ENCODE assay signal across 11 mouse cellular contexts in the genomic region with DNA sequence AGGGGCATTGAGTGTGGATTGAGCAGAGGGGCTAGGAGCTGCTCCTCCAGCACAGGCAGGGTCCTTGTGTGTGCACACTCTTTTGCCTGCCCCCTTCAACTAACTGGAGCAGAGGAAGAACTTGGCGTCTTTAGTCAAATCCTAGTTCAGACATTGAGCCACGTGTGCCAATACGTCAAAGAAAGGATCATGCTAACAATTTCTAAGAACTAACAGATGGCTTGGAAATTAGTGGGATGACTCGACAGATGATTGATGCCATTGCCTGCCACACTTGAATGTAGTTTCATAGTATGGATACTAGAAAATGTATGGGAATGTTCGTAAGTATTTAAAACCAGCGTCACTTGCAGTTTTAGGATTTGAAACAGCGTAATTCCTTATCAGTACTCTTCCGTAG.
"Had no signal": no experiment of that assay in that cellular context is flagged by ENCODE, and none has a peak within 500 bp of the region (broad histone marks: within the 10 kb centered on the region; RNA-seq: fewer than 3 reads in every experiment).

No protein-coding gene starts in this region.

- DNase-seq: liver, postnatal 0 days; lung, adult 2 months; lung, postnatal 14 days; lung, postnatal 36 days; midbrain, embryonic 14.5 days; right cerebral cortex, postnatal 14 days; thymus, adult 2 months; thymus, postnatal 25 days; thymus, postnatal 4 days had no signal

- ATAC-seq: liver, postnatal 0 days; lung, postnatal 0 days; midbrain, embryonic 16.5 days had no signal
